Mouse (Mus musculus): ENCODE data around the gene Krba1. TPM values are rescaled to one million over a fixed set of nuclear protein-coding genes. Genes with fewer than 3 reads are reported as not detected.

Gene Krba1
- polyA plus RNA-seq, 1 experiment from 2014 or later, result 16.6 TPM

DNA sequence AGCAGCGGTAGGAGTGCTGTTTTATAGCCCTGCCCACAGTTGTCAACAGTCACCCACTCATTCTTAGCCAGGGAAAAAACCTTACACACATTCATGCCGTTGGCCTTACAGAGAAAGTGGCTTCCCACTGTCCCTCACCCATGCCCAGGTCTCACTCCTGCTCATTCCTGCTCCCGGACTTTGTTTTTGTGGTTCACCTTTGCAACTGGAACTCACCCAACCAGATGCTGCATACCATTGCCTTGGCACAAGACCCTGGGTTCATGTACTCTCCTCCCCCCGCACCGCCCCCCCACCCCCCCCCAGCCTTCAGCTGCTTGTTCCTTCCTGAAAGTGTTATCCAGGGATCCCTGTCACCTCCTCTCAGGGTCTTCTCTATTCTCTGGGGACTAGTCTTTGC is 39.7 kb downstream of the Krba1 start:
- H3K4me3 ChIP-seq (ENCODE audit: low read depth, low read length), result no peak overlapping the region
- peaks cover 18% of the 10 kb centered on the region for H3K4me1 ChIP-seq (ENCODE audit: control insufficient read depth, insufficient read depth, low read length)
- ATAC-seq (ENCODE audit: low FRiP score) (no peak), DNase-seq (ENCODE audit: low spot score, missing footprints) (no peak)
- H3K27ac ChIP-seq (ENCODE audit: low read depth, low read length), result no peak overlapping the region
- 75% methylated on average over 5 of the region's 5 CpGs for WGBS
- peaks cover 33% of the 10 kb centered on the region for H3K27me3 ChIP-seq (ENCODE audit: control insufficient read depth, insufficient read depth, low read length)
- no peak overlapping the region for H3K4me2 ChIP-seq
- no peaks in the 10 kb centered on the region for H3K36me3 ChIP-seq (ENCODE audit: control insufficient read depth, insufficient read depth, low read length)
- H3K9me3 ChIP-seq (ENCODE audit: control insufficient read depth, low read length), result no peaks in the 10 kb centered on the region
- no peak overlapping the region for H3K9ac ChIP-seq (ENCODE audit: low read length)

DNA sequence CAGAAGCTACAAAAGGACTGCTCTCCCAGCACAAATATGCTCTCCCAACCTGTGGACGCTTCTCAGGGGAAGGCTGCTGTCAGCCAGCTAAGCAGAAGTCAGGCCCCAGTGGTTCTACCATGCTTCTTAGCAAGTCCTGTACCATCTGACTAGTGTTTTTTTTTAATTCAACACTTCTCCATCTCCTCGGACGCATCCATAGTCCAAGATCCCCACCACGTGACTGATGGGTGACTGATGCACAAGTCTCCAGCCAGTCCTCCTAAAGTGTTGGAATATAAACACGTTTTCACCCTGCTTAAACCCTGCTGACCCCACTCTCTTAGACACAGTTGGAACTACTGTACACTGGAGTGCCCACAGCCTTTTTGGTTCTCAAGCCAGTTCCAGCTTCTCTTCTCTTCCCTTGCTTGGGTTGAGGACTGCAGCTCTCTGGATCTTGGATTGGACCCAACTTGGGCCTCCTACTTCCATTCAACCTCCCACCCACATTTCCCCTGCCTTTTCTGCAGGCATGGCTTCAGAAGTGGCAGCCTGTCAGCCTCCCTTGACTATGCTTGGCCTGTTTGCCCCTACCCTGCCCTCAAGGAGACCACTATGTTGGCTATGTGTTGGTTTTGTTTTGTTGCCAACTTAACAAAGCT is 40.4 kb downstream of the Krba1 start:
- Histone ChIP-seq H3K27me3 (ENCODE audit: control insufficient read depth, insufficient read depth, low read length) (peaks cover 35% of the 10 kb centered on the region), H3K27ac (ENCODE audit: low read depth, low read length) (no peak overlapping the region), H3K9me3 (ENCODE audit: control insufficient read depth, low read length) (no peaks in the 10 kb centered on the region), H3K4me1 (ENCODE audit: control insufficient read depth, insufficient read depth, low read length) (peaks cover 18% of the 10 kb centered on the region), H3K4me2 (no peak overlapping the region), H3K9ac (ENCODE audit: low read length) (no peak overlapping the region), H3K36me3 (ENCODE audit: control insufficient read depth, insufficient read depth, low read length) (no peaks in the 10 kb centered on the region), H3K4me3 (ENCODE audit: low read depth, low read length) (no peak overlapping the region)
- no peak for ATAC-seq (ENCODE audit: low FRiP score)
- WGBS, result 85% methylated on average over 5 of the region's 5 CpGs
- DNase-seq (ENCODE audit: low spot score, missing footprints), result no peak

DNA sequence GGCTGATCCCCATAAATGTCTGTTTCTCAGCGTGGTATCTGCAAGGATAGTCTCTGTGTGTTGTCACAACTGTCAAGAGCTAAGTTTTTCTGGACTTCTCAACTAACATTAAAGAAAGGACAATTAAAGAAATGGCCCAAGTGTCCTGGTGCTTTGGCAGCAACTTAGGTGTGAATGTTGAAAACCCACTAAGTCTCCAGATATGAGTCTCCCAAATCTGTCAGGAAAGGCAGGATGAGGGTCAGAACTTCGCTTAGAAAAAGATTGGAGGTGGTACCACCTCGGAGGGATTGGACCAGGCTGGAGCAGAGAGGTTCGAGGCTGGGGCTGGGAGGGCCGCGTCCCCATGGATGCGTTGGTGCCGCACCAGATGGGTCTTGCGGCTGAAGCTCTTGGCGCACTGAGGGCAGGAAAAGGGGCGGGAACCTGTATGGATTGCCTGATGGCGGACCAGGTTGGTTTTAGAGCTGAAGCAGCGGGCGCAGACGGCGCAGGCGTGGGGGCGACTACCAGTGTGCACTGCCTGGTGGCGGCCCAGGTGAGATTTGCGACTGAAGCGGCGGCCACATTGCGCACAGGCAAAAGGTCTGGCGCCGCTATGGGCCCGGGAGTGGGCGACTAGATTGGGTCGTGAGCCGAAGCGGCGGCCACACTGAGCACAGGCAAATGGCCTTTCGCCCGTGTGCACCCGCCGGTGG is 42.4 kb downstream of the Krba1 start:
- WGBS, result 22% methylated on average over 34 of the region's 35 CpGs

DNA sequence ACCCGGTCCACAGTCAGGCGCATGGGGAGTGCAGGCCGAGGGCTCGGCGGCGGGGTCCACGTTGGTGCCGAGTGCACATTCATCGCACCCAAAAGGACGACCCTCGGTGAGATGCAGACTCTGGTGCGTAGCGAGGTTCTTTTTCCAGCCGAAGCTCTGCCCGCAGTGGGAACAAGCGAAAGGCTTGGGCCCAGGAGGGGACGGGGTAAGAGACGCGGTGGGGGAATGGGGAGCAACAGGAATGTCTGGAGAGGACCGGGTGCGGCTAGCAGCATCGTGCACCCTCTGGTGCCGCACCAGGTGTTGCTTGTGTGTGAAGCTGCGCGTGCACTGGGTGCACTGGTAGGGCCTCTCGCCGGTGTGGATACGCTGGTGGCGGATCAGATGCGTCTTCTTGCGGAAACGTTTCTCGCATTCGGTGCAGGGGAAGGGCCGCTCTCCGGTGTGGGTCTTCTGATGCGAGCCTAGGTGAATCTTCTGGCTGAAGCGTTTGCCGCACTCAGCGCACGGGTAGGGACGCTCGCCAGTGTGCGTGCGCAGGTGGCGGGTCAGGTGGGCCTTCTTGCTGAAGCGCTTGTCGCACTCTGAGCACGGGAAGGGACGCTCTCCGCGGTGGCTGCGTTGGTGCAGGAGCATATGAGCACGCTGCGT is 43.2 kb downstream of the Krba1 start:
- 6% methylated on average over 55 of the region's 55 CpGs for WGBS
- Histone ChIP-seq H3K27ac (ENCODE audit: low read depth, low read length) (no peak overlapping the region), H3K27me3 (ENCODE audit: control insufficient read depth, insufficient read depth, low read length) (peaks cover 35% of the 10 kb centered on the region), H3K9me3 (ENCODE audit: control insufficient read depth, low read length) (no peaks in the 10 kb centered on the region), H3K36me3 (ENCODE audit: control insufficient read depth, insufficient read depth, low read length) (peaks cover 6% of the 10 kb centered on the region; the same call in 1 of the 2 replicates), H3K4me2 (peak overlapping the region; percentile 39), H3K9ac (ENCODE audit: low read length) (peak overlapping the region; percentile 33), H3K4me1 (ENCODE audit: control insufficient read depth, insufficient read depth, low read length) (peaks cover 22% of the 10 kb centered on the region), H3K4me3 (ENCODE audit: low read depth, low read length) (peak overlapping the region; percentile 23)
- ATAC-seq (ENCODE audit: low FRiP score) (0 out of 2 replicates have a peak, but pooled peaks have one; percentile 27), DNase-seq (ENCODE audit: low spot score, missing footprints) (peak; percentile 92)

More for the DNA sequence above, 42.4 kb downstream of the Krba1 start:
- Histone ChIP-seq H3K27me3 (ENCODE audit: control insufficient read depth, insufficient read depth, low read length) (peaks cover 35% of the 10 kb centered on the region), H3K27ac (ENCODE audit: low read depth, low read length) (no peak overlapping the region), H3K4me3 (ENCODE audit: low read depth, low read length) (peak overlapping the region; percentile 23; the same call in 1 of the 2 replicates), H3K9ac (ENCODE audit: low read length) (no peak overlapping the region), H3K36me3 (ENCODE audit: control insufficient read depth, insufficient read depth, low read length) (peaks cover 6% of the 10 kb centered on the region; the same call in 1 of the 2 replicates), H3K9me3 (ENCODE audit: control insufficient read depth, low read length) (no peaks in the 10 kb centered on the region), H3K4me2 (peak overlapping the region; percentile 39), H3K4me1 (ENCODE audit: control insufficient read depth, insufficient read depth, low read length) (peaks cover 18% of the 10 kb centered on the region)
- DNase-seq (ENCODE audit: low spot score, missing footprints), result peak; percentile 86
- no peak for ATAC-seq (ENCODE audit: low FRiP score)

DNA sequence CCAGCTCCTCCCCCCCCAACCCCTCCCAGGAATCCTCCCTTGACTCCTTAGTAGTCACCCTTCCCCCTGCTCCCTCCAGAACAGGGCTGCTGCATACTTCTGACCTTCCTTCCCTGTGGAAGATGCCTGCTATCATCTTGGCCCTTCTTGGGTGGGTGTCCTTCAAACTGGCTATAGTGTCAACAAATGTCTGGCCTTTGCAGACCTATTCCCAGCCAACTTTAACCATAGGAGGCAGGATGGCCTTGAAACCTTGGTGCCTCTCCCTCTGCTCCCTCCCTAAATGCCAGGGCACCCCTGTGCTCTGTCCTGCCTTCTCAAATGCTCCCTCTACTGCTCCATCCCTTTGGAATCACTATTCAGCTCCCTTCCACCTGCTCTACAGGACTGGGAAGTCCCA is 44.3 kb downstream of the Krba1 start:
- no peak overlapping the region for H3K4me2 ChIP-seq
- no peak overlapping the region for H3K27ac ChIP-seq (ENCODE audit: low read depth, low read length)
- H3K9me3 ChIP-seq (ENCODE audit: control insufficient read depth, low read length), result no peaks in the 10 kb centered on the region
- peaks cover 6% of the 10 kb centered on the region; the same call in 1 of the 2 replicates for H3K36me3 ChIP-seq (ENCODE audit: control insufficient read depth, insufficient read depth, low read length)
- peaks cover 35% of the 10 kb centered on the region for H3K27me3 ChIP-seq (ENCODE audit: control insufficient read depth, insufficient read depth, low read length)
- no peak overlapping the region for H3K4me3 ChIP-seq (ENCODE audit: low read depth, low read length)
- no peak overlapping the region for H3K9ac ChIP-seq (ENCODE audit: low read length)
- H3K4me1 ChIP-seq (ENCODE audit: control insufficient read depth, insufficient read depth, low read length), result peaks cover 24% of the 10 kb centered on the region
- no peak for ATAC-seq (ENCODE audit: low FRiP score)
- DNase-seq (ENCODE audit: low spot score, missing footprints), result peak; percentile 84

DNA sequence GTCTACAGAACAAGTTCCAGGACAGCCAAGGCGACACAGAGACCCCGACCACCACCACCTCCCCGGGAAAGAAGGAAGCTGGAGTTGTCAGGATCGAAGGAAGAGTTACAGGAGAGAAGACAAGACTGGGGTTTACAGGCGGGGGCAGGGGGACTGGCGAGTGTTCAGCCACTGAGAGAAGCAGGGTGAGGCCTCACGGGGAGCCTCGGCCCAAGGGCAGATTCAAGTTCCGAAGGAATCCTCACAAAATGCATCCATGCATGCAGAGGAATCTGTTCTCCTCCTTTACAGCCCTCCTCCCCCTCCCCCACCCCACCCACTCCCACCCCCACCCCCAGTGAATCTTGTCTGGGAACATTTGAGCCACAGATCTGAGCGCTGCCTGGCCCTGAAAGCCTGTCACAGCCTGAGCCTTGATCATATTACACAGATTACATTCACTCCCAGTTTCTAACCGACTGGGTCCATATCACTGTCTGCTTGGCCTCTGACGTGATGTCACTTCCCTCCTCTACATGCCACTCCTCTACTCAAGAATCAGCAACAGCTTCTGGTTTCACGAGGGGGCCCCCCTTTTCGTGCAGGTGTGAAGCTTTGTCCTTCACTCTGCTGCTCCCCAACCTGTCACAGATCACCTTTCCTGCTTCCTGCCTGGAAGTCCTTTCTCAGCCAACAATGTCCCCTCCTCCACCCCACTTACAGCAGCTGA is 45.1 kb downstream of the Krba1 start:
- Histone ChIP-seq H3K4me1 (ENCODE audit: control insufficient read depth, insufficient read depth, low read length) (peaks cover 24% of the 10 kb centered on the region), H3K4me2 (no peak overlapping the region), H3K9ac (ENCODE audit: low read length) (no peak overlapping the region), H3K27me3 (ENCODE audit: control insufficient read depth, insufficient read depth, low read length) (peaks cover 35% of the 10 kb centered on the region), H3K27ac (ENCODE audit: low read depth, low read length) (no peak overlapping the region), H3K4me3 (ENCODE audit: low read depth, low read length) (no peak overlapping the region), H3K9me3 (ENCODE audit: control insufficient read depth, low read length) (no peaks in the 10 kb centered on the region), H3K36me3 (ENCODE audit: control insufficient read depth, insufficient read depth, low read length) (peaks cover 6% of the 10 kb centered on the region; the same call in 1 of the 2 replicates)
- ATAC-seq (ENCODE audit: low FRiP score) (no peak), DNase-seq (ENCODE audit: low spot score, missing footprints) (no peak)
- WGBS, result 45% methylated on average over 14 of the region's 14 CpGs

DNA sequence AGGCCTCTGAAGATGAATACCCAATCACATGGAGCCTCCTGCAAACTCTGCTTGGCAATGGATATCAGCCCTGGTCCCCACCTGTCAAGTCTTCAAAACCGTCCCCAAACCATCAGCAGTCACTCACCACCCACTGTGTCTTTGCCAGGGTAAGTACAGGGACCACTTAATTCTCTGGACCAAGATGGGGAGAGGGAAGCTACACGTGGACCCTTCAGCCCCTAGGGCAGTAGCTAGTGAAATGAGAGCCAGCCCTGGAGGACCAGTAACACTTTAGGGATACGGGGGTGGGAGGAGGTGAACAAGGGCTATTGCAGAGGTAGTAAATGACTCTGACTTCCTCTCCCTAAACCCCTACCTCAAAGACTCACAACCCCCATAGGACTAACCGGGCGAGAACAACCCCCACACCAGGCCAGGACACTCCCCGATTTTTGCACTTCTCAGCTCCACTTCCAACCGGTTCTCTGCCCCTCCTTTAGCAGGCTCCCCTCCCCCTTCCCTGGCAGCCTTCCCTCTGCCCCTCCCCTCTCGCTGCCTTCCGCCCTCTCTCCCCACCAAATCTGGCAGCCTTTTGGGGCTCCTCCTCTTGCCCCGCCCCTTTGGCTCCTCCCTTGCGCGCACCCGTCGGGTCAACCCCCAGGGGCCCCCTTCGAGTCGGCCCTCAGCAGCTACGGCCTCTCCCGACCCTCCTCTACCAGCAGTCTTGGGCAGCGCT is 48.4 kb downstream of the Krba1 start:
- peak; percentile 99 for DNase-seq (ENCODE audit: low spot score, missing footprints)
- H3K4me3 ChIP-seq (ENCODE audit: low read depth, low read length), result peak overlapping the region; percentile 73
- 2% methylated on average over 19 of the region's 19 CpGs for WGBS
- peak; percentile 92 for ATAC-seq (ENCODE audit: low FRiP score)
- H3K36me3 ChIP-seq (ENCODE audit: control insufficient read depth, insufficient read depth, low read length), result peaks cover 6% of the 10 kb centered on the region; the same call in 1 of the 2 replicates
- H3K27ac ChIP-seq (ENCODE audit: low read depth, low read length), result peak overlapping the region; percentile 48; the same call in 1 of the 2 replicates
- peaks cover 15% of the 10 kb centered on the region for H3K27me3 ChIP-seq (ENCODE audit: control insufficient read depth, insufficient read depth, low read length)
- peak overlapping the region; percentile 65 for H3K9ac ChIP-seq (ENCODE audit: low read length)
- peaks cover 20% of the 10 kb centered on the region for H3K4me1 ChIP-seq (ENCODE audit: control insufficient read depth, insufficient read depth, low read length)
- peak overlapping the region; percentile 98 for H3K4me2 ChIP-seq
- no peaks in the 10 kb centered on the region for H3K9me3 ChIP-seq (ENCODE audit: control insufficient read depth, low read length)

Measured in midbrain, embryonic 11.5 days (tissue).